Mouse (Mus musculus) testis, adult 2 months (tissue): ENCODE measurements at regions not wholly inside any gene's neighbourhood (a gene's known extent, or its start where the extent isn't known, plus 50 kb on each side); places are given as distances from the start of the nearest gene placed in this dataset.

Experiments used
- CTCF ChIP-seq: fragments of 200-500 bp; IDR thresholded peaks from 2 replicates; pipeline ENCODE4 v1.5.1; 2012; ENCODE audit warnings: low read depth, mild to moderate bottlenecking, inconsistent platforms, low read length, moderate library complexity; ENCODE audit not compliant: control insufficient read depth, insufficient read depth, insufficient replicate concordance
- POLR2A ChIP-seq: fragments of 200-500 bp; IDR thresholded peaks from 2 replicates; pipeline ENCODE4 v1.6.1; 2012; ENCODE audit warnings: low read depth, mild to moderate bottlenecking, inconsistent platforms, low read length, moderate library complexity; ENCODE audit not compliant: control insufficient read depth

DNA sequence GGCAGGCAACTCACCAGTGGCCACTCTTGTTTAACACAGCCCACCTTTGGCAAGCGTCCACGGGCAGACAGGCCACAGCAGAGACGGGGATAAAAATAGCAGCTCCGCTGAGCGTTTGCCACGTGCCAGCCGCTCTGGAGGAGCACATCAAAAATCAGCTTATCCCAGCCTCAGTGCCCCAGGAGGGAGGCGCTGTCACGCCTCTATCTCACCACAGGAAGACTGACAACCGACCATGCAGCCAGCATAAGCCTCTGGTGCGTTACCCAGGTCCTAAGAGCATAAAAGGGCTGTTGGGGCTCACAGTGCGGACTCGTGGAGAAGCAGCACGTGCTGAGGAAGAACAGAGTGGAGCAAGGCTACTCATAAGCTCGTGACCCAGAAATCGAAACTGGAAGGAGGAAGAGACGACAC lies 126.4 kb upstream of the Unc5b start:
- no peak for TF ChIP-seq CTCF
- no peak for TF ChIP-seq POLR2A
